Mouse (Mus musculus) intestine, embryonic 14.5 days (tissue): Measurements from ENCODE around the gene Rest. TPM values are rescaled to one million over a fixed set of nuclear protein-coding genes. Genes with fewer than 3 reads are reported as not detected.
"Not testable (repeated sequence)": the region's sequence is repeated elsewhere in the genome, so short reads cannot be mapped to it uniquely, and the experiment has no call there.

Experiments
- ATAC-seq: fragments of 200-750 bp; cut with Nextera tagmentation; replicated peaks from 2 replicates; pipeline ENCODE4 v1.8.0; 2017; ENCODE audit warnings: low read depth, moderate number of reproducible peaks, moderate TSS enrichment, moderate library complexity; ENCODE audit not compliant: low FRiP score, low TSS enrichment
- DNase-seq: peaks from one replicate; pipeline ENCODE4 v3.0.0-alpha.2; 2018; ENCODE audit warnings: low spot score
- H3K27ac ChIP-seq: fragments of 300-500 bp; sonication (generic); 2 replicates; pipeline ENCODE4 v1.5.1; 2014; ENCODE audit warnings: low read depth, mild to moderate bottlenecking, control low read depth
- H3K27me3 ChIP-seq: fragments of 300-500 bp; sonication (generic); replicated peaks from 2 replicates; pipeline ENCODE4 v1.6.1; 2014; ENCODE audit warnings: low read length, control low read depth; ENCODE audit not compliant: control insufficient read depth, insufficient read depth
- H3K36me3 ChIP-seq: fragments of 300-500 bp; sonication (generic); 2 replicates; pipeline ENCODE4 v1.6.1; 2014; ENCODE audit warnings: low read length, control low read depth; ENCODE audit not compliant: control insufficient read depth, insufficient read depth
- H3K4me1 ChIP-seq: fragments of 300-500 bp; sonication (generic); replicated peaks from 2 replicates; pipeline ENCODE4 v1.6.1; 2014; ENCODE audit warnings: low read length, control low read depth, mixed read lengths; ENCODE audit not compliant: control insufficient read depth, insufficient read depth
- H3K4me2 ChIP-seq: fragments of 300-500 bp; sonication (generic); 2 replicates; pipeline ENCODE4 v1.6.1; 2014; ENCODE audit warnings: low read length
- H3K4me3 ChIP-seq: fragments of 300-500 bp; sonication (generic); 2 replicates; pipeline ENCODE4 v1.5.1; 2014; ENCODE audit warnings: low read depth, low read length, control low read depth, mixed read lengths
- H3K9ac ChIP-seq: fragments of 300-500 bp; sonication (generic); 2 replicates; pipeline ENCODE4 v1.6.1; 2014; ENCODE audit warnings: mild to moderate bottlenecking, low read length
- H3K9me3 ChIP-seq: fragments of 300-500 bp; sonication (generic); 2 replicates; pipeline ENCODE4 v1.6.1; 2016; ENCODE audit warnings: low read length, control low read depth; ENCODE audit not compliant: control insufficient read depth
- WGBS: fragments of 180-500 bp; shearing (Covaris S2); extraction: QIAGEN DNeasy Blood & Tissue Kit; methylation state at CpG from one replicate; pipeline ENCODE4 v1.1.7; 2014; 5-methylcytosine and 5-hydroxymethylcytosine counted together
- polyA plus RNA-seq: library from polyadenylated mRNA; unstranded; fragments of >200 nt; fragmentation: Nextera tagmentation; extraction: Ambion mirVana; gene quantifications from 2 replicates; pipeline ENCODE4 v1.2.1, GENCODE M21; 2014

Rest gene
- polyA plus RNA-seq: 33.6 and 35.7 TPM in 2 replicates

GRCm38 (mm10) chr5:77265081-77265670 lies at the start of gene Rest:
Gene Rest, plus strand, starts transcription at chr5:77265491.
- H3K36me3 ChIP-seq: peaks cover 21% of the 10 kb centered on the region
- ATAC-seq (peak; percentile 91), DNase-seq (peak; percentile 92)
- H3K4me3 ChIP-seq: peak within 1 kb of the TSS; percentile 84
- peak within 1 kb of the TSS; percentile 91 for H3K9ac ChIP-seq
- H3K9me3 ChIP-seq: no peaks in the 10 kb centered on the region
- under 1% methylated on average over 54 of the region's 78 CpGs for WGBS
- H3K27me3 ChIP-seq: no peaks in the 10 kb centered on the region
- peak within 1 kb of the TSS; percentile 98 for H3K27ac ChIP-seq
- H3K4me2 ChIP-seq: peak within 1 kb of the TSS; percentile 52
- H3K4me1 ChIP-seq: peaks cover 3% of the 10 kb centered on the region; the same call in 1 of the 2 replicates

- Histone ChIP-seq H3K36me3 (no peaks in the 10 kb centered on the region), H3K4me3 (no peak overlapping the region), H3K4me1 (0 out of 2 replicates have a peak, but pooled peaks cover 3% of the 10 kb centered on the region), H3K4me2 (peak overlapping the region; percentile 20; the same call in 1 of the 2 replicates), H3K27me3 (no peaks in the 10 kb centered on the region), H3K9ac (no peak overlapping the region), H3K9me3 (no peaks in the 10 kb centered on the region), H3K27ac (no peak overlapping the region)
- ATAC-seq (peak; percentile 70), DNase-seq (peak; percentile 88)
- 10% methylated on average over 9 of the region's 9 CpGs for WGBS
These were observed 48.1 kb upstream of the Rest start for GRCm38 (mm10) chr5:77217211-77217610.

GRCm38 (mm10) chr5:77217724-77218123 lies 47.6 kb upstream of the Rest start:
- WGBS: 15% methylated on average over 2 of the region's 2 CpGs
- H3K4me2 ChIP-seq: peak overlapping the region; percentile 20; the same call in 1 of the 2 replicates
- H3K9ac ChIP-seq: no peak overlapping the region
- 0 out of 2 replicates have a peak, but pooled peaks cover 3% of the 10 kb centered on the region for H3K4me1 ChIP-seq
- no peaks in the 10 kb centered on the region for H3K36me3 ChIP-seq
- H3K9me3 ChIP-seq: no peaks in the 10 kb centered on the region
- peak; percentile 36; the same call in 1 of the 2 replicates for ATAC-seq
- DNase-seq: no peak
- H3K27me3 ChIP-seq: no peaks in the 10 kb centered on the region
- H3K4me3 ChIP-seq: no peak overlapping the region
- no peak overlapping the region for H3K27ac ChIP-seq

GRCm38 (mm10) chr5:77223043-77223975 lies 42.0 kb upstream of the Rest start:
- 72% methylated on average over 11 of the region's 11 CpGs for WGBS
- DNase-seq (no peak), ATAC-seq (no peak)
- no peaks in the 10 kb centered on the region for H3K4me1 ChIP-seq
- H3K27ac ChIP-seq: no peak overlapping the region
- H3K9ac ChIP-seq: no peak overlapping the region
- no peaks in the 10 kb centered on the region for H3K36me3 ChIP-seq
- no peak overlapping the region for H3K4me3 ChIP-seq
- H3K9me3 ChIP-seq: no peaks in the 10 kb centered on the region
- H3K4me2 ChIP-seq: no peak overlapping the region
- H3K27me3 ChIP-seq: no peaks in the 10 kb centered on the region

GRCm38 (mm10) chr5:77228986-77229385 lies 36.3 kb upstream of the Rest start:
- H3K9me3 ChIP-seq: no peaks in the 10 kb centered on the region
- WGBS: 24% methylated on average over 1 of the region's 1 CpGs
- H3K36me3 ChIP-seq: no peaks in the 10 kb centered on the region
- no peak overlapping the region for H3K4me3 ChIP-seq
- no peak overlapping the region for H3K4me2 ChIP-seq
- no peaks in the 10 kb centered on the region for H3K4me1 ChIP-seq
- no peak overlapping the region for H3K27ac ChIP-seq
- no peak overlapping the region for H3K9ac ChIP-seq
- DNase-seq: no peak
- ATAC-seq: no peak
- H3K27me3 ChIP-seq: no peaks in the 10 kb centered on the region

GRCm38 (mm10) chr5:77231863-77232262 lies 33.4 kb upstream of the Rest start:
- not testable (repeated sequence) for H3K4me1 ChIP-seq, H3K27me3 ChIP-seq, H3K36me3 ChIP-seq, ATAC-seq, H3K4me2 ChIP-seq, H3K9ac ChIP-seq, DNase-seq, H3K9me3 ChIP-seq, H3K4me3 ChIP-seq, H3K27ac ChIP-seq
- WGBS: 96% methylated on average over 4 of the region's 4 CpGs

GRCm38 (mm10) chr5:77234921-77235320 lies 30.4 kb upstream of the Rest start:
- Histone ChIP-seq H3K9me3 (no peaks in the 10 kb centered on the region), H3K4me2 (no peak overlapping the region), H3K9ac (no peak overlapping the region), H3K27ac (no peak overlapping the region), H3K4me3 (no peak overlapping the region), H3K36me3 (no peaks in the 10 kb centered on the region), H3K4me1 (no peaks in the 10 kb centered on the region), H3K27me3 (no peaks in the 10 kb centered on the region)
- no peak for DNase-seq
- ATAC-seq: no peak
- WGBS: 39% methylated on average over 3 of the region's 3 CpGs

GRCm38 (mm10) chr5:77237104-77237503 lies 28.2 kb upstream of the Rest start:
- WGBS: 64% methylated on average over 2 of the region's 2 CpGs
- no peak for DNase-seq
- Histone ChIP-seq H3K4me3 (no peak overlapping the region), H3K27me3 (no peaks in the 10 kb centered on the region), H3K4me1 (no peaks in the 10 kb centered on the region), H3K9me3 (no peaks in the 10 kb centered on the region), H3K36me3 (no peaks in the 10 kb centered on the region), H3K4me2 (no peak overlapping the region), H3K9ac (no peak overlapping the region), H3K27ac (no peak overlapping the region)
- ATAC-seq: no peak
